Mouse (Mus musculus): Measurements from ENCODE around the gene Slc12a6. TPM values are rescaled to one million over a fixed set of nuclear protein-coding genes. Genes with fewer than 3 reads are reported as not detected.
"Not testable (repeated sequence)": the region's sequence is repeated elsewhere in the genome, so short reads cannot be mapped to it uniquely, and the experiment has no call there.

The Slc12a6 gene
- polyA plus RNA-seq, 1 experiment from 2014 or later, result 15.0 TPM

DNA sequence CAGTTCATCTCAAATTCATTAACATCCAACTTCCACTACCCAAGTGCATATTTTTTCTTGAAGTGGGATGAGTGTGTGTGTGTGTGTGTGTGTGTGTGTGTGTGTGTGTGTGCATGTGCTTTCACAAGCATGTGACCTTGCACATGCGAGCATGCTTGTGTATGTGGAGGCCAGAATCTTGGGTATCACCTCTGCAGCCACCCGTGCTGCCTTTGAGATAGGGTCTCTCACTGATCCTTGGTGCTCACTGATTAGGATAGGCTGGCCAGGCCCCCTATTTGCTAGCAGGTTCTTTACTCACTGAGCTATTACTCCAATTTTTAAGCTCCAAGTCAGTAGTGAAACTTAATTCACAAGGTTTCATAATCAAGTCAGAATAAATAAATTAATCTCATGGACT lies 7.3 kb downstream of the Slc12a6 start:
- no peaks in the 10 kb centered on the region for H3K36me3 ChIP-seq (ENCODE audit: control insufficient read depth, insufficient read depth, low read length)
- H3K9me3 ChIP-seq (replicated peaks; ENCODE audit: control insufficient read depth, low read length), result no peaks in the 10 kb centered on the region
- ATAC-seq, result no peak
- H3K4me3 ChIP-seq (ENCODE audit: low read depth, low read length), result no peak overlapping the region
- peaks cover 6% of the 10 kb centered on the region for H3K4me1 ChIP-seq (ENCODE audit: control insufficient read depth, insufficient read depth, low read length)
- no peak overlapping the region for H3K4me2 ChIP-seq (ENCODE audit: low read length)
- H3K9ac ChIP-seq (ENCODE audit: low read length), result no peak overlapping the region
- no peaks in the 10 kb centered on the region for H3K27me3 ChIP-seq (replicated peaks; ENCODE audit: control insufficient read depth, insufficient read depth, low read length)
- 87% methylated on average over 2 of the region's 2 CpGs for WGBS
- DNase-seq (ENCODE audit: low spot score), result no peak
- H3K27ac ChIP-seq (ENCODE audit: low read depth, low read length), result no peak overlapping the region

DNA sequence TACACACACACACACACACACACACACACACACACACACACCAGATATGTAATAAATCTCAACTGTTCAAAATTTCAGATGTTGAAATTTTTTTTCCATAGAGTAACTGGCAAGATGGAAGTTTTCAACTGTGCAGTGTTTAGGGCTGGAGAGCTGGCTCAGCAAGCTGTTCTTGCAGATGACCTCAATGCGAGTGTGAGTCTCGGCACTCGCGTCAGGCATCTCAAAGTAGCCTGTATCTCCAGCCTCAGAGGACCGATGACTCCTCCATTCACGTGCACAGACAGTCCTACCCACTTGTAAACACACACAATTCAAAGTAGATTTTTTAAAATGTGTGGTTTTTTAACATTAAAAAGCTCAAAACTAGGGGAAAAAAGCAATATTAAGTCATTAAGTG lies 7.8 kb downstream of the Slc12a6 start:
- DNase-seq (ENCODE audit: low spot score) (no peak), ATAC-seq (no peak)
- WGBS, result 90% methylated on average over 6 of the region's 6 CpGs
- Histone ChIP-seq H3K27ac (ENCODE audit: low read depth, low read length) (no peak overlapping the region), H3K9ac (ENCODE audit: low read length) (no peak overlapping the region), H3K4me1 (ENCODE audit: control insufficient read depth, insufficient read depth, low read length) (peaks cover 3% of the 10 kb centered on the region; the same call in 1 of the 2 replicates), H3K27me3 (replicated peaks; ENCODE audit: control insufficient read depth, insufficient read depth, low read length) (no peaks in the 10 kb centered on the region), H3K36me3 (ENCODE audit: control insufficient read depth, insufficient read depth, low read length) (no peaks in the 10 kb centered on the region), H3K4me3 (ENCODE audit: low read depth, low read length) (no peak overlapping the region), H3K9me3 (replicated peaks; ENCODE audit: control insufficient read depth, low read length) (no peaks in the 10 kb centered on the region), H3K4me2 (ENCODE audit: low read length) (no peak overlapping the region)

DNA sequence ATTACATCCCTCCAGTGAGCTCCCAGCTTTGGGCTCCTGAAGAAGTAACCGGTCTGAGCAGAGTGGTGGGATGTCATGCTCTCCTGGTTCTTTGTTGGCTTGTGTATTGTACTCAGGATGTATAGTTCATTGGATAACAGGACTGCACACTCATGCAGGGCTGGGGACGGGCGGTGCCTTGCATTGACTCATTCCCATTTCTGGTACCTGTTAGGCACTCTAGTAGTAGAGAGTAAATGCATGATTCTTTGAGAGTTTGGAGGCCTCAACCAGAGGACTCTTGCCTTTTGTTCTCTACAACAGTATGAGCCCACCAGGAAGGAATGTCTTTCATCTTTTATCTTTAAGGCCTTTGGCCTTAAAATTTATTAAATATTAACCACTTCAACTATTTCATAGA lies 11.2 kb downstream of the Slc12a6 start:
- WGBS, result 95% methylated on average over 3 of the region's 3 CpGs
- DNase-seq (ENCODE audit: low spot score) (no peak), ATAC-seq (no peak)
- Histone ChIP-seq H3K27me3 (replicated peaks; ENCODE audit: control insufficient read depth, insufficient read depth, low read length) (no peaks in the 10 kb centered on the region), H3K9ac (ENCODE audit: low read length) (no peak overlapping the region), H3K27ac (ENCODE audit: low read depth, low read length) (no peak overlapping the region), H3K9me3 (replicated peaks; ENCODE audit: control insufficient read depth, low read length) (no peaks in the 10 kb centered on the region), H3K4me1 (ENCODE audit: control insufficient read depth, insufficient read depth, low read length) (no peaks in the 10 kb centered on the region), H3K4me2 (ENCODE audit: low read length) (no peak overlapping the region), H3K4me3 (ENCODE audit: low read depth, low read length) (no peak overlapping the region), H3K36me3 (ENCODE audit: control insufficient read depth, insufficient read depth, low read length) (no peaks in the 10 kb centered on the region)

- Histone ChIP-seq H3K27ac (ENCODE audit: low read depth, low read length) (no peak overlapping the region), H3K4me2 (ENCODE audit: low read length) (no peak overlapping the region), H3K4me3 (ENCODE audit: low read depth, low read length) (no peak overlapping the region), H3K36me3 (ENCODE audit: control insufficient read depth, insufficient read depth, low read length) (no peaks in the 10 kb centered on the region), H3K9ac (ENCODE audit: low read length) (no peak overlapping the region), H3K4me1 (ENCODE audit: control insufficient read depth, insufficient read depth, low read length) (peaks cover 6% of the 10 kb centered on the region; the same call in 1 of the 2 replicates), H3K27me3 (replicated peaks; ENCODE audit: control insufficient read depth, insufficient read depth, low read length) (no peaks in the 10 kb centered on the region), H3K9me3 (replicated peaks; ENCODE audit: control insufficient read depth, low read length) (no peaks in the 10 kb centered on the region)
- ATAC-seq (no peak), DNase-seq (ENCODE audit: low spot score) (no peak)
- WGBS, result 95% methylated on average over 1 of the region's 1 CpGs
These were observed 17.2 kb downstream of the Slc12a6 start for GRCm38 (mm10) chr2:112282846-112283245.

- H3K9ac ChIP-seq (ENCODE audit: low read length), result peak overlapping the region; percentile 69
- whole genome bisulfite sequencing, result 1% methylated on average over 21 of the region's 21 CpGs
- peaks cover 6% of the 10 kb centered on the region; the same call in 1 of the 2 replicates for H3K4me1 ChIP-seq (ENCODE audit: control insufficient read depth, insufficient read depth, low read length)
- peak; percentile 93 for ATAC-seq
- no peaks in the 10 kb centered on the region for H3K9me3 ChIP-seq (replicated peaks; ENCODE audit: control insufficient read depth, low read length)
- H3K36me3 ChIP-seq (ENCODE audit: control insufficient read depth, insufficient read depth, low read length), result no peaks in the 10 kb centered on the region
- H3K4me3 ChIP-seq (ENCODE audit: low read depth, low read length), result peak overlapping the region; percentile 36
- H3K27me3 ChIP-seq (replicated peaks; ENCODE audit: control insufficient read depth, insufficient read depth, low read length), result no peaks in the 10 kb centered on the region
- H3K27ac ChIP-seq (ENCODE audit: low read depth, low read length), result no peak overlapping the region
- H3K4me2 ChIP-seq (ENCODE audit: low read length), result peak overlapping the region; percentile 87
- peak; percentile 74 for DNase-seq (ENCODE audit: low spot score)
These were observed 18.9 kb downstream of the Slc12a6 start for GRCm38 (mm10) chr2:112284363-112285030.

GRCm38 (mm10) chr2:112285031-112285390 lies 19.4 kb downstream of the Slc12a6 start:
- H3K9ac ChIP-seq (ENCODE audit: low read length), result peak overlapping the region; percentile 69; the same call in 1 of the 2 replicates
- WGBS, result 53% methylated on average over 6 of the region's 6 CpGs

DNA sequence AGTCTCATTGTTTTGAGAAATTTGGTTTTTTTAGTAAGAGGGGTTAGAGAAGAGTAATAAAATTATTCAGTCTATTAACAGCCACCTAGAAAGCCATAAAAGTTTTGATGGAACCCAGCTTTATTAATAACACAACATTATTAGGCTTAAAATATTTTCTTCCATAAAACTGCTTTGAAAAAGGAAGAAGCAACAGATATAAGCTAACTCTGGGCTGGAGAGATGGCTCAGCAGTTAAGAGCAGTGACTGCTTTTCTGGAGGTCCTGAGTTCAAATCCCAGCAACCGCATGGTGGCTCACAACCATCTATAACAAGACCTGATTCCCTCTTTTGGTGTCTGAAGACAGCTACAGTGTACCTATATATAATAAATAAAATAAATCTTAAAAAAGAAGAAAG lies 20.4 kb downstream of the Slc12a6 start:
- not testable (repeated sequence) for H3K36me3 ChIP-seq (ENCODE audit: control insufficient read depth, insufficient read depth, low read length); DNase-seq (ENCODE audit: low spot score); ATAC-seq; H3K9me3 ChIP-seq (replicated peaks; ENCODE audit: control insufficient read depth, low read length); H3K9ac ChIP-seq (ENCODE audit: low read length); H3K4me3 ChIP-seq (ENCODE audit: low read depth, low read length); H3K27me3 ChIP-seq (replicated peaks; ENCODE audit: control insufficient read depth, insufficient read depth, low read length); H3K4me2 ChIP-seq (ENCODE audit: low read length); H3K4me1 ChIP-seq (ENCODE audit: control insufficient read depth, insufficient read depth, low read length); H3K27ac ChIP-seq (ENCODE audit: low read depth, low read length)
- 100% methylated on average over 1 of the region's 1 CpGs for WGBS

More at GRCm38 (mm10) chr2:112285031-112285390, 19.4 kb downstream of the Slc12a6 start:
- Histone ChIP-seq H3K27ac (ENCODE audit: low read depth, low read length) (no peak overlapping the region), H3K4me3 (ENCODE audit: low read depth, low read length) (peak overlapping the region; percentile 36; the same call in 1 of the 2 replicates), H3K36me3 (ENCODE audit: control insufficient read depth, insufficient read depth, low read length) (no peaks in the 10 kb centered on the region), H3K9me3 (replicated peaks; ENCODE audit: control insufficient read depth, low read length) (no peaks in the 10 kb centered on the region), H3K4me1 (ENCODE audit: control insufficient read depth, insufficient read depth, low read length) (peaks cover 6% of the 10 kb centered on the region; the same call in 1 of the 2 replicates), H3K4me2 (ENCODE audit: low read length) (peak overlapping the region; percentile 87), H3K27me3 (replicated peaks; ENCODE audit: control insufficient read depth, insufficient read depth, low read length) (no peaks in the 10 kb centered on the region)
- ATAC-seq (no peak), DNase-seq (ENCODE audit: low spot score) (no peak)

GRCm38 (mm10) chr2:112287059-112287458 lies 21.4 kb downstream of the Slc12a6 start:
- 57% methylated on average over 4 of the region's 4 CpGs for WGBS
- Histone ChIP-seq H3K36me3 (ENCODE audit: control insufficient read depth, insufficient read depth, low read length) (no peaks in the 10 kb centered on the region), H3K9ac (ENCODE audit: low read length) (no peak overlapping the region), H3K4me3 (ENCODE audit: low read depth, low read length) (no peak overlapping the region), H3K4me1 (ENCODE audit: control insufficient read depth, insufficient read depth, low read length) (peaks cover 6% of the 10 kb centered on the region; the same call in 1 of the 2 replicates), H3K9me3 (replicated peaks; ENCODE audit: control insufficient read depth, low read length) (no peaks in the 10 kb centered on the region), H3K27me3 (replicated peaks; ENCODE audit: control insufficient read depth, insufficient read depth, low read length) (no peaks in the 10 kb centered on the region), H3K27ac (ENCODE audit: low read depth, low read length) (no peak overlapping the region), H3K4me2 (ENCODE audit: low read length) (no peak overlapping the region)
- no peak for ATAC-seq
- no peak for DNase-seq (ENCODE audit: low spot score)

GRCm38 (mm10) chr2:112289507-112289906 lies 23.9 kb downstream of the Slc12a6 start:
- Histone ChIP-seq H3K27me3 (replicated peaks; ENCODE audit: control insufficient read depth, insufficient read depth, low read length) (no peaks in the 10 kb centered on the region), H3K27ac (ENCODE audit: low read depth, low read length) (no peak overlapping the region)
- 93% methylated on average over 3 of the region's 3 CpGs for WGBS

More at GRCm38 (mm10) chr2:112289507-112289906, 23.9 kb downstream of the Slc12a6 start:
- Histone ChIP-seq H3K36me3 (ENCODE audit: control insufficient read depth, insufficient read depth, low read length) (no peaks in the 10 kb centered on the region), H3K4me2 (ENCODE audit: low read length) (no peak overlapping the region), H3K9me3 (replicated peaks; ENCODE audit: control insufficient read depth, low read length) (no peaks in the 10 kb centered on the region), H3K4me1 (ENCODE audit: control insufficient read depth, insufficient read depth, low read length) (0 out of 2 replicates have a peak, but pooled peaks cover 3% of the 10 kb centered on the region), H3K4me3 (ENCODE audit: low read depth, low read length) (no peak overlapping the region), H3K9ac (ENCODE audit: low read length) (no peak overlapping the region)
- DNase-seq (ENCODE audit: low spot score), result no peak
- no peak for ATAC-seq
